Mouse (Mus musculus): ENCODE data around the gene Rnh1.

Gene Rnh1

GRCm38 (mm10) chr7:141164850-141165249 is 7.8 kb downstream of the Rnh1 start:
- peak; percentile 29 for DNase-seq (ENCODE audit: low read depth)

GRCm38 (mm10) chr7:141164397-141164796 is 8.3 kb downstream of the Rnh1 start:
- DNase-seq (ENCODE audit: low read depth), result no peak

GRCm38 (mm10) chr7:141155362-141155761 is 17.3 kb downstream of the Rnh1 start:
- DNase-seq (ENCODE audit: low read depth), result no peak

- no peak for DNase-seq (ENCODE audit: low read depth)
Observed at GRCm38 (mm10) chr7:141148639-141149038, 24.0 kb downstream of the Rnh1 start.

- no peak for DNase-seq (ENCODE audit: low read depth)
Observed at GRCm38 (mm10) chr7:141147044-141147443, 25.6 kb downstream of the Rnh1 start.

- no peak for DNase-seq (ENCODE audit: low read depth)
Observed at GRCm38 (mm10) chr7:141146043-141146595, 26.5 kb downstream of the Rnh1 start.

GRCm38 (mm10) chr7:141145403-141145802 is 27.3 kb downstream of the Rnh1 start:
- no peak for DNase-seq (ENCODE audit: low read depth)

- no peak for DNase-seq (ENCODE audit: low read depth)
Observed at GRCm38 (mm10) chr7:141144650-141145049, 28.0 kb downstream of the Rnh1 start.

GRCm38 (mm10) chr7:141143861-141144260 is 28.8 kb downstream of the Rnh1 start:
- DNase-seq (ENCODE audit: low read depth), result no peak

- DNase-seq (ENCODE audit: low read depth), result peak; percentile 51
Observed at GRCm38 (mm10) chr7:141143112-141143511, 29.5 kb downstream of the Rnh1 start.

GRCm38 (mm10) chr7:141141326-141141725 is 31.3 kb downstream of the Rnh1 start:
- DNase-seq (ENCODE audit: low read depth), result no peak

GRCm38 (mm10) chr7:141131904-141132755 is 40.5 kb downstream of the Rnh1 start:
- peak; percentile 40 for DNase-seq (ENCODE audit: low read depth)

GRCm38 (mm10) chr7:141131024-141131820 is 41.4 kb downstream of the Rnh1 start:
- DNase-seq (ENCODE audit: low read depth), result peak; percentile 80

GRCm38 (mm10) chr7:141123517-141123856 is 49.2 kb downstream of the Rnh1 start:
- no peak for DNase-seq (ENCODE audit: low read depth)

- DNase-seq (ENCODE audit: low read depth), result peak; percentile 98
Observed at GRCm38 (mm10) chr7:141122689-141123516, 49.8 kb downstream of the Rnh1 start.

- no peak for DNase-seq (ENCODE audit: low read depth)
Observed at GRCm38 (mm10) chr7:141122245-141122644, 50.4 kb downstream of the Rnh1 start, which contains the start of gene Ptdss2. Gene Ptdss2 (plus strand): TSS chr7:141122382.

GRCm38 (mm10) chr7:141121051-141121531 is 51.6 kb downstream of the Rnh1 start:
- no peak for DNase-seq (ENCODE audit: low read depth)

GRCm38 (mm10) chr7:141120605-141121004 is 52.1 kb downstream of the Rnh1 start:
- DNase-seq (ENCODE audit: low read depth), result no peak

- DNase-seq (ENCODE audit: low read depth), result no peak
Observed at GRCm38 (mm10) chr7:141119487-141119886, 53.2 kb downstream of the Rnh1 start.

GRCm38 (mm10) chr7:141117636-141118035 is 55.0 kb downstream of the Rnh1 start, which contains the start of gene Ano9:
Gene Ano9 (minus strand): TSS chr7:141117806.
- no peak for DNase-seq (ENCODE audit: low read depth)

- no peak for DNase-seq (ENCODE audit: low read depth)
Observed at GRCm38 (mm10) chr7:141115874-141116273, 56.8 kb downstream of the Rnh1 start.

Measured in c-Kit-positive CD71-negative TER-119-negative erythroid progenitor cells, embryonic 14.5 days (primary cell).